ENCODE assay signal across 20 mouse cellular contexts in genomic region chr2:151616551-151617329, GRCm38 (mm10). TPM values are rescaled to one million over a fixed set of nuclear protein-coding genes. Genes with fewer than 3 reads are reported as not detected.
A peak's percentile ranks its signal among the peaks of the same experiment; 100 is the strongest.
DNase-seq lines count a peak whose midpoint lies in the region; ATAC-seq and TF ChIP-seq lines count a peak whose summit lies in the region.
"Had no signal": no experiment of that assay in that cellular context is flagged by ENCODE, and none has a peak within 500 bp of the region (broad histone marks: within the 10 kb centered on the region; RNA-seq: fewer than 3 reads in every experiment).

No protein-coding gene starts in this region.

- H3K9me3 ChIP-seq in intestine, postnatal 0 days (ENCODE audit: control insufficient read depth), result no peaks in the 10 kb centered on the region
- H3K9me3 ChIP-seq: forebrain, embryonic 15.5 days; hindbrain, embryonic 10.5 days; stomach, embryonic 15.5 days had no signal

- H3K27ac ChIP-seq in intestine, postnatal 0 days (ENCODE audit: low read depth, low read length), result no peak overlapping the region
- H3K27ac ChIP-seq: forebrain, embryonic 15.5 days; hindbrain, embryonic 10.5 days; kidney, postnatal 0 days; macrophage; stomach, embryonic 15.5 days had no signal

- H3K36me3 ChIP-seq in intestine, postnatal 0 days (ENCODE audit: control insufficient read depth, insufficient read depth), result no peaks in the 10 kb centered on the region
- H3K36me3 ChIP-seq: forebrain, embryonic 15.5 days; hindbrain, embryonic 10.5 days; stomach, embryonic 15.5 days had no signal

- H3K27me3 ChIP-seq in intestine, postnatal 0 days (replicated peaks; ENCODE audit: control insufficient read depth, insufficient read depth, low read length), result no peaks in the 10 kb centered on the region
- H3K27me3 ChIP-seq: forebrain, embryonic 15.5 days; stomach, embryonic 15.5 days had no signal

- no peak overlapping the region for H3K4me3 ChIP-seq in intestine, postnatal 0 days (ENCODE audit: low read depth, low read length)
- H3K4me3 ChIP-seq: forebrain, embryonic 15.5 days; hindbrain, embryonic 10.5 days; stomach, embryonic 15.5 days had no signal

- peak; percentile 18 for ATAC-seq in frontal cortex, adult (ENCODE audit: low TSS enrichment)
- ATAC-seq in intestine, postnatal 0 days, result peak; percentile 31
- ATAC-seq: forebrain, embryonic 15.5 days had no signal

- no peak for DNase-seq in frontal cortex, postnatal 10 days (ENCODE audit: low spot score in 2 of 2)
- peak; percentile 57 to 64 for DNase-seq in left cerebral cortex, postnatal 14 days (ENCODE audit: low spot score in 2 of 2)
- no peak for DNase-seq in left cerebral cortex, postnatal 4 days
- peak; percentile 45 for DNase-seq in 3T3-L1 (ENCODE audit: low read depth, low spot score)
- no peak for DNase-seq in B cell, adult 2 months
- DNase-seq in gastrocnemius, adult 8-10 months (ENCODE audit: low spot score in 2 of 2), result no peak
- DNase-seq: cerebellum, adult 11-12 months had no signal

- H3K9ac ChIP-seq in intestine, postnatal 0 days (ENCODE audit: low read depth, low read length), result no peak overlapping the region
- H3K9ac ChIP-seq: forebrain, embryonic 15.5 days; stomach, embryonic 15.5 days had no signal

- 59% methylated on average over 6 of the region's 6 CpGs for WGBS in intestine, postnatal 0 days

- intact Hi-C loops in left cerebral cortex, postnatal 14 days (cut with DNase I), result no loop called here
- intact Hi-C loops in left cerebral cortex, postnatal 4 days (cut with DNase I), result no loop called here

- TF ChIP-seq CTCF in intestine, postnatal 0 days (IDR thresholded peaks at IDR 0.05; ENCODE audit: low read depth), result no peak

- no peak overlapping the region for H3K4me2 ChIP-seq in intestine, postnatal 0 days (replicated peaks; ENCODE audit: low read depth)
- H3K4me2 ChIP-seq: forebrain, embryonic 15.5 days; heart, embryonic 11.5 days; stomach, embryonic 15.5 days had no signal

- H3K4me1 ChIP-seq in intestine, postnatal 0 days (replicated peaks; ENCODE audit: control insufficient read depth, insufficient read depth, low read length), result 0 out of 2 replicates have a peak, but pooled peaks cover 6% of the 10 kb centered on the region
- H3K4me1 ChIP-seq: stomach, embryonic 15.5 days had no signal

RNA-seq across cellular contexts. Expression of gene Snph, which starts 15.7 kb away (rescaled TPM):
- total RNA-seq in left cerebral cortex, postnatal 14 days (2021), result 100 to 1,000 TPM; 230 to 236 TPM
- total RNA-seq in left cerebral cortex, postnatal 4 days (2021), result 10 to 100 TPM; 80.0 to 84.0 TPM
- polyA plus RNA-seq in intestine, postnatal 0 days (2015; fragmentation: Nextera tagmentation; extraction: Ambion mirVana), result 0.60 and 0.89 TPM in 2 replicates
- 10 to 100 TPM; 33.2 to 45.9 (median 39.9) TPM for total RNA-seq in gastrocnemius, adult 8-10 months (2022)
- polyA plus RNA-seq: C2C12, macrophage had no signal

RNA-seq across cellular contexts. Expression of gene Sdcbp2, which starts 44.3 kb away (rescaled TPM):
- 1 to 10 TPM; 1.2 to 1.6 TPM for total RNA-seq in left cerebral cortex, postnatal 14 days (2021)
- total RNA-seq in left cerebral cortex, postnatal 4 days (2021), result 1 to 10 TPM; 1.2 TPM
- polyA plus RNA-seq in intestine, postnatal 0 days (2015; fragmentation: Nextera tagmentation; extraction: Ambion mirVana), result 55.2 and 66.7 TPM in 2 replicates
- 1 to 10 TPM in 2 of 4 experiments, under 1 TPM in 2; 0.17 to 1.1 (median 0.82) TPM for total RNA-seq in gastrocnemius, adult 8-10 months (2022)
- polyA plus RNA-seq: macrophage had no signal

RNA-seq across cellular contexts. Expression of gene Rad21l, which starts 51.6 kb away (rescaled TPM):
- total RNA-seq in left cerebral cortex, postnatal 14 days (2021), result under 1 TPM; 0.35 to 0.47 TPM
- under 1 TPM; 0.60 to 0.99 TPM for total RNA-seq in left cerebral cortex, postnatal 4 days (2021)
- polyA plus RNA-seq in intestine, postnatal 0 days (2015; fragmentation: Nextera tagmentation; extraction: Ambion mirVana), result 0.09 TPM in 1 of 2 replicates, not detected in the other
- total RNA-seq in gastrocnemius, adult 8-10 months (2022), result not detected
- total RNA-seq: adrenal gland, adult 18-20 months had no signal
- polyA plus RNA-seq: C2C12; embryonic facial prominence, embryonic 11.5 days; heart, embryonic 11.5 days; hindbrain, embryonic 10.5 days; kidney, postnatal 0 days; limb, embryonic 14.5 days; macrophage; stomach, embryonic 15.5 days; urinary bladder, adult 2 months had no signal

Comparison
In these comparisons a context has a peak if more than half of its experiments do, and no peak if none do; other contexts are left out.
1. DNase-seq: peak in left cerebral cortex, postnatal 14 days (2 of 2) and 3T3-L1 (single experiment); none in frontal cortex, postnatal 10 days (0 of 2), left cerebral cortex, postnatal 4 days (single experiment), B cell, adult 2 months (0 of 2) and gastrocnemius, adult 8-10 months (0 of 2).